Mouse (Mus musculus): ENCODE results near the gene Slc12a6.

Slc12a6 gene

GRCm38 (mm10) chr2:112265448-112266241, at the start of gene Slc12a6:
Gene Slc12a6 (plus strand): TSS chr2:112265825.
- DNase-seq (ENCODE audit: low read depth, low spot score) = peak; percentile 95

GRCm38 (mm10) chr2:112215977-112216376, 49.6 kb upstream of the Slc12a6 start:
- DNase-seq (ENCODE audit: low read depth, low spot score) = peak; percentile 42

DNA sequence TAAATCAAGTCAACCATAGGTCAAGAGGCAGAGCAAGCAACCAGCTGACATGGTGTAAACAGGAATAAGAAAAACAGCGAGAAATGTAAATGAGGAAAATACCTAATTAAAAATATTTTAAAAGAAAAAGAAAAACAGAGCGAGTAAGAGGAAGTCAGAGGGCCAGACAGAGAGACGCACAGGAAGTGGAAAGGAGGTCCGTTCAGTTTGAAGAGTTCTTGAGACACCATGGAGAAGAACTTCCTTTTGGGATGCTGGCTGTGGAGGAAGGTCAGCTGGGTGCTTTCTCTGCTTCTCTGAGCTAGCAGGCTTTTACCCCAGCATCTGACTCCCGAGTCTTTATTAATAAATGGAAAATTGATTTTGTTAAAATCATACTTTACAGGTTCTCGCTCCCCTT, 48.0 kb upstream of the Slc12a6 start:
- DNase-seq (ENCODE audit: low read depth, low spot score) = no peak

- DNase-seq (ENCODE audit: low read depth, low spot score) = no peak
These were observed 44.7 kb upstream of the Slc12a6 start for GRCm38 (mm10) chr2:112220880-112221279.

GRCm38 (mm10) chr2:112222607-112223006, 43.0 kb upstream of the Slc12a6 start:
- peak; percentile 61 for DNase-seq (ENCODE audit: low read depth, low spot score)

DNA sequence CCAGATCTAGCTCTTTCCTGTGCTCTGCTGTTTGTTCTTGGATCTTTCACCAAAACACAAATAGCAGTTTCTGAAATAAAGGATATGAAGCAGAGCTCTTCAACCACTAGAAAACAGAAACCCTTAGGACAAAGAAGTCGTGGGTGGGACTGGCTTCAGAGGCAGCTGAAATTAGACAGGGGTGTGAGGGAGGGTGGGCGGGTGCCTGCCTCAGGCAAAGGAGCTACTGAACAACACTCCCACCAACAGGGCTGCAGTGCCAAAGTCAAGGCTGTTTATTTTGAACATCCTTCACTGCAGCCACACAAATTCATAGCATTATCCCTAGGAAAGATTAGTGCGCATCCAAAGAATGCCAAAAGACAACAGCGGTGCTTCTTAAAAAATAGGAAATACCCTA, 41.3 kb upstream of the Slc12a6 start:
- DNase-seq (ENCODE audit: low read depth, low spot score) = no peak

GRCm38 (mm10) chr2:112232623-112233022, 33.0 kb upstream of the Slc12a6 start:
- DNase-seq (ENCODE audit: low read depth, low spot score) = no peak

- no peak for DNase-seq (ENCODE audit: low read depth, low spot score)
These were observed 29.0 kb upstream of the Slc12a6 start for GRCm38 (mm10) chr2:112236620-112237019.

- no peak for DNase-seq (ENCODE audit: low read depth, low spot score)
These were observed 27.6 kb upstream of the Slc12a6 start for GRCm38 (mm10) chr2:112238006-112238405.

DNA sequence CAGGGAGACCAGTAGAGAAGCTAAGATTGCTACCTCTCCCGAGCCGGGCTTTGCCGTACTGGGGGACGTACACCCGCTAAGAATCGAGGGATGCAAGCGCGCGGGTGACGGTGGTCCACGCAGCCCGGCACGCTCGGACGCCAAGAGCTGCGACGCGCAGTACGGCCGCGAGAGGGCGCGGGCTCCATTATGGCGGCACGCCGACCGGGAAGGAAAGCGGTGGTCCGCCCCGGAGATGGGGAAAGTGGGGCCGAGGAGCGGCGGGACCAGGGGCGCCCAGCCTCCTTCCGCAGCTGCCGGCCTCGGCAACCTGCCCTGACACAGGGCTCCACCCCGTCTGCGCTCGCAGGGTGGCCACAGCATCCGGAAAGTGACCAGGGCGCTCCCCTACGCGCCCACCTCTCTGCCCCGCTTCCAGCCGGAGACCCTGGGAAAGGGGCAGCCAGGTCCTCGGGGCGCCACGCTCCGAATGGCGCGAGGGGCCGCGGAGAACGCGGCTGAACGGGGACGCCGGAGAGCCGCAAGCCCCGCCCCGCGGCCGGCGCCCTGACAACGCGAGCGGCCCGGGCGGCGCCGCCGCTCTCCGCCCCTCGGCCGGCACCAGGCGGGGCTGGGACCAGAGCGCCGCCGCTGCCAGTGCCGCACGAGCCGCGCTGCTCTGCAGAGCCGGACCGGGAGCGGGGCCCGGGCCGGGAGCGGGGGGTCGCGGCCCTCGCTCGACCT, 26.3 kb upstream of the Slc12a6 start, which contains the start of gene Lpcat4:
Gene Lpcat4, plus strand, starts transcription at position 257 of the 723 bp plus-strand sequence.
- DNase-seq (ENCODE audit: low read depth, low spot score) = peak; percentile 85

DNA sequence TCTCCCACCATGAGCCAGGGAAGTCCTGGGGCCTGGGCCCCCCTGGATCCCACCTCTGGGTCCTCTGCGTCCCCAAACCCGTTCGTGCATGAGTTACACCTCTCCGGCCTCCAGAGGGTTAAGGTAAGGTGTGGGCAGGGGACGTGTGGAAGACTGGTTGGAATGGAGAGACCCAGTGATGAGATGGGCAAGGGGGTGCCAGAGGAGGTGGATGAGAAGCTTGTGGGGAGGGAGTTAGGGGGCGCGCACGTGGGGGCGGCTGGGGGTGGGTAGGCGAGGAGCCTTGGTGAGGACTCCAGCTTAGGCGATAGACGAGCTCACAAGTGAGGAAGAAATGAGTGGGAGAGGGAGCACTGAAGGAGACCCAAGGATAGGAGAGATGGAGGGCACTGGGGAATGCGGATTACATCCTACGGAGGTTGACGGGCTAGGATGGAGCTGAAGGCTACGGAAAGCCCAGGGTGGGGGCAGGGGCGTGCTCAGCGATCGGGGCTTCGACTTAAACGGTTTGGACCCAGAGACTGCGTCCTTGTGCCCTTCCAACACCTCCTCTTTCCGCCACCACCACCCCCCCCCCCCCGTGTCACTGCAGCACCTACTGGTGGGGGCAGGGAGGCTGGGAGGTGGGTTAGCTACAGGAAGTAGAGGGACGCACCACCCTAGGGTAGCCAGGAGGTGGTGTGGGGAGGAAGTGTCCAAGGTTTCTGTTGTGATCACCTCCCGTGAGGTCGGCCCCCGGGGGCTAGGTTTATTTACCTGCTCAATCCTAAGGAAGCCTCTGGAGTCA, 25.5 kb upstream of the Slc12a6 start:
- DNase-seq (ENCODE audit: low read depth, low spot score) = peak; percentile 70

DNA sequence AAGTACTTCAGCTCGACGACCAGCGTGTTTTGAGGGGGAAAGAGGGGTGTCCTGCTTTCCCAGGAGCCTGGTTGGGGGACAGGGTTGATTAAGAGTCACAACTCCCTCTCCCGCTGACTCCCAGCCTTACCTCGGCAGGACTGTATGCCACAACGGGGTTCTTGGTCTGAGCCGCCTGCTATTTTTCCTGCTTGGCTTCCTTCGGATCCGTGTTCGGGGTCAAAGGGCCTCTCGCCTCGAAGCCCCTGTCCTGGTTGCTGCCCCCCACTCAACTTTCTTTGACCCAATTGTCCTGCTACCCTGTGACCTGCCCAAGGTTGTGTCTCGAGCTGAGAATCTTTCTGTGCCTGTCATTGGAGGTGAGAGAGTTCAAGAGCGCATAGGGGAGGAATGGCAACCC, 23.8 kb upstream of the Slc12a6 start:
- no peak for DNase-seq (ENCODE audit: low read depth, low spot score)

GRCm38 (mm10) chr2:112245307-112245706, 20.3 kb upstream of the Slc12a6 start:
- no peak for DNase-seq (ENCODE audit: low read depth, low spot score)

DNA sequence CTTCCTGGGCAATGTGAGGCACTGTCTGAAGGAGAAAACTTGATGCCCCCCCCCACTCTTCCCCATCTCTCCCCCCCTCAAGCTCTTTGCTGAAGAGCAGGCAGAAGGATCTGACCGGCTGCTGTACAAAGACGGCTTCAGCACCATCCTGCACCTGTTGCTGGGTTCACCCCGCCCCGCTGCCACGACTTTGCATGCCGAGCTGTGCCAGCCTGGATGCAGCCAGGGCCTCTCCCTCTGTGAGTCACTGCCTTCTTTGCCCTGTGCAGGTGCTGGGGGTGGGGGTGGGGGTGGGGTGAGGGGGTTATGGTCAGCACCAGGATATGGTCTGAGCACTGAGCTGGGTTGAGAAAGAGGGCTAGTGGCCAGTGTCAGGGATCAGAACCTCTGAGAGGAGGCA, 19.4 kb upstream of the Slc12a6 start:
- no peak for DNase-seq (ENCODE audit: low read depth, low spot score)

- DNase-seq (ENCODE audit: low read depth, low spot score) = no peak
These were observed 18.3 kb upstream of the Slc12a6 start for GRCm38 (mm10) chr2:112247323-112247722.

DNA sequence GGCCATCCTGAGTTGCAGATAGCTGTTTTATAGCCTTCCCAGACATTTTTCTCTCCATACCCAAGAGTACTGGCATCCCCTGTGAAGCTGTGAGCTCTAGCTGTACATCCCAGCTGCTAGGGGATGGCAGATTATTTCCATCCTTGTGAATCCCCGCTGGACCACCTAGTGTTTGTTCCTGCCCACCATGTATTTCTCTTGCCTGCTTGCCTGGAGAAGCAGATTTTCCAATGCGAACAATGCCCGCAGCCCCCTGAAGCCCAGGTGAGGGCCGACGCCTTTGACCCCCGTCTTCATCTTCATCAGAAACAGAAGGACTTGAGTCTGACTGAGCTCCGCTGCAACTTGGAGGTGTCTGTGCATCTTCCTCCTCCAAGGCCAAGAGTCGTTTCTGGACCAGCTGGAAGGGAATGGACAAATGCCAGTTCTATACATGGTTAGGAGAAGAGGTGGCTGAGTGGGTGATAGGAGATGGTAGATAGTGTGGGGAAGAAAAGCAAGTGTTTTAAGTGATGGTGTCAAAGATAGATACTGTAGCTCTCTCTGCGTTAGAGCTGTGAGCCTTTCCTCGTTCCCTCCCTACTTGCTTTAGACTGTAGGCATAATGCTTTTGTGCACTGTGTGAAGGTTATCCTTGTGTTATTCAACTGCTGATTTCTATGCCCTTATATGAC, 15.7 kb upstream of the Slc12a6 start:
- DNase-seq (ENCODE audit: low read depth, low spot score) = no peak

DNA sequence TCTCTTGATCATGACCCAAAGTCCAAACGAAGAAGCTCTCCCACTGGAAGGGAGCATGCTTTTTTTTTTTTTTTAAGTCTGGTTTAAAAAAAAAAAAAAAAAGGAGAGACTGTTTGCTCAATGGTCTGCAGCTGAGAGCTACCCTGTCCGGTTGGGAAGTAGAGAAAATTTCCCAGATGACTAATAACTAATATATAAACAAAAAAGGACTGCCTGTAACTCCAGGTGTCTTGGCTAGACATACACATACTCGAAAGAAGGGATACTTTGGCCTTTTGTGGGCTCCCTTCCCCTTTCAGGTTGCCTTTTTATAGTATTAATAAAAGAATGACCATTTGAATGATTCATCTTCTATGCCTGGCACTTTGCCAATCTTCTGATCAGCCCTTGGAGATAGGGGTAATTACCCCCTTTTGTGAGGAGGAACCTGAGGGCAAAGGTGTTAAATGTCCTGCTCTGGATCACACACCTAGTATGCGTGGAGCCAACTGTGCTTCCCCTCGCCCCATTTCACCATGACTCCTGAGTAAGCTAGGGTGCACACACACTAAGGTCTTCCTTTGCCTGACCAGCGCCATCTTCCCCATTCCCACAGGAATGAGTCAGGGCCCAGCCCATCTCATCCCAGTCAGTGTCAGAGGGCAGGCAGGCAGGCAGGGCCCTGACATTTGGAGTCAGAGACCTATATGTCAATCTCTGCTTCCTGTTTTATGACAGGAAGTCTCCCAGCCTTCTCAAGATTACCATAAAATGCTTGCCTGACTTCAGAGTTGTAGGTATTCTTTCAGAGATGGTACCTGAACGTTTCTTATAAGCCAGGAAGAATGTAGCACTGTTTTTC, 10.7 kb upstream of the Slc12a6 start:
- no peak for DNase-seq (ENCODE audit: low read depth, low spot score)

DNA sequence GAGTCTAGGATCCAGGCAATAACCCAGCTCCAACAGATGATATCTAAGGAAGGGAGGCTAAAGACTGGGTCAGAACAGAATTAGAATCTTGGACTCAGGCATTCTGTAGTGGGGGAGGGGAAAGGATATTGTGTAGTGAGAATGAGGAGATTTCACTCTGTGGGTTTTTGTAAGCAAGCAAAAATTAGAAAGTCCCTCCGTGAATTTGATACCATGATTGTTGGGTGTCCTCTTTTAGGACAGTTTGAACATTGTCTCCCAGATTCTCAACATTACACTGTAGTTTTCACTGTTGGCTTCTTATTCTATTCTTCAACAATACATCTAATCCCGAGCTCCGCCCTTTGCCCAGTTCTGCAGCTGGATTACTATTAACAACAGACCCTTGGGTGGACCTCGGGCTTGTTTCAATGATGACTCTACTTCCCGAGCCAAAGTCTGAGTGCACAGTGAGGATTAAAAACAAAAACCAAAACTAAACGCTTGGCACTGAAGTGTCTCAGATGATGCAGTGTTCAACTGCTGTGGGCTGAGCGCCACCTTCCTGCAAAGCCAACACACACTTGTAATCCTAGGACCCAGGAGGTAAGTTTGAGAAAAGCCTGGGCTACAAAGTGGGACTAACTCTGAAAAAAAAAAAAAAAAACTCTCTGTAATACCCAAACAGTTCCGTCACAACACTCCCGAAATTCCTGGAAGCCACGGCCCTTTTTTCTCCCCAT, 6.2 kb upstream of the Slc12a6 start, which contains the start of gene Nutm1:
Gene Nutm1, minus strand, starts transcription at position 51 of the 722 bp plus-strand sequence.
- peak; percentile 48 for DNase-seq (ENCODE audit: low read depth, low spot score)

GRCm38 (mm10) chr2:112261748-112262653, 3.6 kb upstream of the Slc12a6 start, which contains the start of gene Nop10:
Gene Nop10 (plus strand): TSS chr2:112261926.
- peak; percentile 87 for DNase-seq (ENCODE audit: low read depth, low spot score)

All from CD4-positive helper T cell, adult 2 months (primary cell).